Mouse (Mus musculus): ENCODE measurements around the gene Tirap. TPM values are rescaled to one million over a fixed set of nuclear protein-coding genes. Genes with fewer than 3 reads are reported as not detected.

The Tirap gene
- 0.07 and 0.10 TPM in 2 replicates for polyA plus RNA-seq (2012)

DNA sequence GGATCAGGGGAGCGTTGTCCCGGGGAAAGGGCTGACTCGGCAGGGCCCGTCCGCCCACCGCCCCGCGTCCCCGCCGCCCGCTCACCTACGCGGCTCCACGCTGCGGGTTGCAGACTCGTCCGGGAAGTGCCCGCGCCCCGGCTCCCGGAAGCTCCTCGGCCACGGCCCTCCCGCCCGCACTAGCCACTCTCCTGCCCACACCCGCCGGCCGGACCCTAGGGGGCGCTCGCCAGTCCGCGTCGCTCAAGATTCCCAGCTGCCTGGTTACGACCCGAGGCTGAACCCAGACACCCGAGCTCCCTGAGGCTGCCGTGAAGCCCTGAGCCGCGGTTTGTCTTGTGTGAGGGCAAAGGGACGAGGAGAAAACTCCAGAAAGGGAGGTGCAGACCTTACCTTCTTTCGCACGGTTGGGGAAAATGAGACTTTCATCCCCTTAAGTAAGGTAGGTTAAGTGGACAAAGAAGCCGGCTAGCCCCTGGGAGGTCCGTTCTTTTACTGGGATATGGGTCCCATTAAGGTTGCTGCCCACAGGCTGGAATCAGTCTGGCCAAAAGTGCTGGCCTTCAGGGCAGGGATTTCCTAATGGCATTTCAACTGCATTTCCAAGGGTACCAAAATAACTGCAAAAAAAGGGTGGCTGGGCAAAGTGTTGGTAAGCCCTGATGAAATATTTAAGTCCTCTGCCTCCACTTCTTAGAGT is at the start of gene Tirap, which contains the start of gene Srpr:
Tirap (minus strand) TSS at position 520 of the 700 bp plus-strand sequence.
Srpr (plus strand) TSS at position 404 of the 700 bp plus-strand sequence.
- TF ChIP-seq TAL1 (IDR thresholded peaks at IDR 0.05; ENCODE audit: low read length), result no peak
- no peak for TF ChIP-seq GATA1 (IDR thresholded peaks at IDR 0.05; ENCODE audit: low read length)
- Histone ChIP-seq H3K4me3 (replicated peaks) (peak within 1 kb of the TSS; percentile 80), H3K4me1 (ENCODE audit: control insufficient read depth) (peaks cover 55% of the 10 kb centered on the region), H3K27me3 (ENCODE audit: control insufficient read depth) (no peaks in the 10 kb centered on the region), H3K9me3 (ENCODE audit: control insufficient read depth, low read length) (no peaks in the 10 kb centered on the region), H3K36me3 (ENCODE audit: control insufficient read depth) (peaks cover 15% of the 10 kb centered on the region)

DNA sequence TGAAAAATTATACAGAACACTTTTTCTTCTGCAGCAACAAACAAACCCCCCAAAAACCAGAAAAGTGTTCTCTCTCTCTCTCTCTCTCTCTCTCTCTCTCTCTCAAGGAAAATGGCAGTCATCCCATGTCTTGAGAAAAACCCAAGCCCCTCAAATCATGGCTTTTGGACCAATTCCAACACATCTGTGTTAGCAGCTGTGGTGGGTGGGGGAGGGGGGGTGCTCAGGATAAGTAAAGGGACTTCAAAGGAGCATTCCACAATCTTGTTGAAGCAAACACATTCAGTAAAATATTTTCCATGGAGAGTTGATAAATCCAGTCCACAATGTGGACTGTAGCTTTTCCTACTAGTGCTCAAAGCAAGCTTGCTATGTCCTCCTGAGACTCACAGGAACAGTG is 49.4 kb upstream of the Tirap start:
- no peaks in the 10 kb centered on the region for H3K36me3 ChIP-seq (ENCODE audit: control insufficient read depth)
- TF ChIP-seq TAL1 (IDR thresholded peaks at IDR 0.05; ENCODE audit: low read length) (no peak), GATA1 (IDR thresholded peaks at IDR 0.05; ENCODE audit: low read length) (no peak)
- H3K27me3 ChIP-seq (ENCODE audit: control insufficient read depth), result no peaks in the 10 kb centered on the region

DNA sequence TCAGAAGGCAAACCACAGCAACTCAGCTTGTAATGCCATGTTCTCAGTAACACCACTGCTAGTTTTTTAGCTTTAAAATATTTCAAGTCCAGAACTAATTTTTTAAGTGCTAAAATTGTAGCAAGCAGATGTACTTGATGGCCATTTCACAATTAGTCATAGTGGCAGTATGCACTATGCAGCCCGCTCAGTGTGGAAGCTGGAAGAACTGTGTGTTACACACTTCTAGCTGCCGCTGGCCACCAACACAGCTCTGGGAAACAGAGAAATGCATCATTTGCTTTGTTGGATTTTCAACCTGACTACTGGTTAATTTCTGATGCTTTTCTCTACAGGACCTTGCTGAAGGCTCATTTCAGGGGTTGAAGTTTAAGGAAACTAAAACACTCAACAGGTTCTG is 47.3 kb upstream of the Tirap start:
- Histone ChIP-seq H3K36me3 (ENCODE audit: control insufficient read depth) (no peaks in the 10 kb centered on the region), H3K4me1 (ENCODE audit: control insufficient read depth) (no peaks in the 10 kb centered on the region)

More for the DNA sequence above, 49.4 kb upstream of the Tirap start:
- Histone ChIP-seq H3K4me1 (ENCODE audit: control insufficient read depth) (no peaks in the 10 kb centered on the region), H3K4me3 (replicated peaks) (no peak overlapping the region), H3K9me3 (ENCODE audit: control insufficient read depth, low read length) (no peaks in the 10 kb centered on the region)

DNA sequence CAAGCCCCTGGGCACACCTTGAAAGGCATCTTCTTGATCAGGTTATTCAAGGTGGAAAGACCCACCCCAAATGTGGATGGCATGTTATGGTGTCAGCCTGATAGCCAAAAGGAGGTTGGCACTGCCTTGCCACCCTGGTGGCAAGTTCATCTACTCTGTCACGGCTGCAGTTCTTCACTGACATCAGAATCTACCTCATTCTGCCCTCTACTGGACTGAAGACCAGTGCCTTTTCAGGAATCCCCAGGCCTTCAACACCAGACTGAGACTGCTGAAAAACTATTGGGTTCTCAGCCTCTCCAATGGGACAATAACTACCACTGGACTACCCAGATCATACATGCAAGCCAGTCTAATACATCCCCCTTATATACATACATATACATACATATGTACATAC is 39.6 kb upstream of the Tirap start:
- Histone ChIP-seq H3K9me3 (ENCODE audit: control insufficient read depth, low read length) (no peaks in the 10 kb centered on the region), H3K36me3 (ENCODE audit: control insufficient read depth) (peaks cover 3% of the 10 kb centered on the region), H3K4me1 (ENCODE audit: control insufficient read depth) (no peaks in the 10 kb centered on the region), H3K4me3 (replicated peaks) (no peak overlapping the region), H3K27me3 (ENCODE audit: control insufficient read depth) (no peaks in the 10 kb centered on the region)
- no peak for TF ChIP-seq GATA1 (IDR thresholded peaks at IDR 0.05; ENCODE audit: low read length)
- no peak for TF ChIP-seq TAL1 (IDR thresholded peaks at IDR 0.05; ENCODE audit: low read length)

More for the DNA sequence above, 47.3 kb upstream of the Tirap start:
- Histone ChIP-seq H3K9me3 (ENCODE audit: control insufficient read depth, low read length) (no peaks in the 10 kb centered on the region), H3K4me3 (replicated peaks) (no peak overlapping the region), H3K27me3 (ENCODE audit: control insufficient read depth) (no peaks in the 10 kb centered on the region)
- TF ChIP-seq TAL1 (IDR thresholded peaks at IDR 0.05; ENCODE audit: low read length) (no peak), GATA1 (IDR thresholded peaks at IDR 0.05; ENCODE audit: low read length) (no peak)

DNA sequence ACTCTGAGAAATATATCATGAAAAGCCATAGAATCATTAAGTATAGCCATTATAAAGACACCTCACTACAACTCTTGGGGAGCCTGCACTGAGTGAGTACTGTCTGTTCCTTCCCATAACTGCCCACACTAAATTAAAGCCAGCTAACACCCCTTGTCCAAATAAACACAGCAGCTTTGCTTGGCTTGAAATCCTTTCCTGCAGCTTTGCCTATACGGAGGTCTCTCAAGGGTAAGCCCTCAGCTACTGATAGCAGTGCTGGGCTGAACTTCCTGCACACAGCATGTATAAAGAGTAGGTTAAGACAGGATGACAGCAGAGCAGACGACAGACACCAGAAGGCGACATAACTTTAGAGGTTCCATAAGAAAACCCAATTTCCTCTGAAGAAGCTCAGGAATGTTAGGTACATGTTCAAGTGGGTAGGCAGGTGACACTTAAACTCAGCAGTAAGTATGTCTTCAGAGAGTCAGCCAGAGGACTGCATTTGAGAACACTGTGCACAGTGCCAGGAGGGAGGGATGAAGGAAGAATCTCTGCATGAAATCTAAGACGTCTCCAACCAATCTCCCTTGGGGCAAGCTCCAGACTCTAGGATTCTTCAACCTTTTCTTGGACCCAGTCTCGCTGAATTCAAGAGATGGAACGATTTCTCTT is 39.0 kb upstream of the Tirap start:
- no peaks in the 10 kb centered on the region for H3K27me3 ChIP-seq (ENCODE audit: control insufficient read depth)
- no peak overlapping the region for H3K4me3 ChIP-seq (replicated peaks)
- no peaks in the 10 kb centered on the region for H3K9me3 ChIP-seq (ENCODE audit: control insufficient read depth, low read length)
- TF ChIP-seq GATA1 (IDR thresholded peaks at IDR 0.05; ENCODE audit: low read length), result no peak
- TF ChIP-seq TAL1 (IDR thresholded peaks at IDR 0.05; ENCODE audit: low read length), result no peak
- H3K36me3 ChIP-seq (ENCODE audit: control insufficient read depth), result peaks cover 7% of the 10 kb centered on the region
- no peaks in the 10 kb centered on the region for H3K4me1 ChIP-seq (ENCODE audit: control insufficient read depth)

GRCm38 (mm10) chr9:35238371-35238770 is 38.3 kb upstream of the Tirap start:
- Histone ChIP-seq H3K9me3 (ENCODE audit: control insufficient read depth, low read length) (no peaks in the 10 kb centered on the region), H3K27me3 (ENCODE audit: control insufficient read depth) (no peaks in the 10 kb centered on the region), H3K4me1 (ENCODE audit: control insufficient read depth) (no peaks in the 10 kb centered on the region), H3K4me3 (replicated peaks) (no peak overlapping the region), H3K36me3 (ENCODE audit: control insufficient read depth) (peaks cover 12% of the 10 kb centered on the region)
- TF ChIP-seq GATA1 (IDR thresholded peaks at IDR 0.05; ENCODE audit: low read length) (no peak), TAL1 (IDR thresholded peaks at IDR 0.05; ENCODE audit: low read length) (no peak)

DNA sequence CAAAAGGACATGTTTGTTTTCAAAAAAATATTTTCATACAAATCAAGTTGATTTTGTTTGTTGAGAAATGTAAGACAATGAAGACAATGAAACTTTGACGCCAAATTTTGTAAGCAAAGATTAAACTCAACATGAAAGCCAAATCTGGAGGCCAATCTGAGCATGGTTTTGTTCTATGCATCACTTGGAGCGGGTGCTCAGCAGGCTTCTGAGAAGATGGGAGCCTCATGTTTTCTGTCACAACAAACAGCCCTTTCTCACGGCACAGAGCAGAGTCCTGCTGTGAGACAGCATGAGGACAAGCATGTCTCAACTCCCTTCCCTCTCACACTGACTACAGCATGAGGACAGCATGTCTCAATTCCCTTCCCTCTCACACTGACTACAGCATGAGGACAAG is 35.9 kb upstream of the Tirap start:
- Histone ChIP-seq H3K4me1 (ENCODE audit: control insufficient read depth) (no peaks in the 10 kb centered on the region), H3K27me3 (ENCODE audit: control insufficient read depth) (no peaks in the 10 kb centered on the region), H3K9me3 (ENCODE audit: control insufficient read depth, low read length) (no peaks in the 10 kb centered on the region), H3K36me3 (ENCODE audit: control insufficient read depth) (peaks cover 17% of the 10 kb centered on the region), H3K4me3 (replicated peaks) (no peak overlapping the region)
- TF ChIP-seq GATA1 (IDR thresholded peaks at IDR 0.05; ENCODE audit: low read length) (no peak), TAL1 (IDR thresholded peaks at IDR 0.05; ENCODE audit: low read length) (no peak)

DNA sequence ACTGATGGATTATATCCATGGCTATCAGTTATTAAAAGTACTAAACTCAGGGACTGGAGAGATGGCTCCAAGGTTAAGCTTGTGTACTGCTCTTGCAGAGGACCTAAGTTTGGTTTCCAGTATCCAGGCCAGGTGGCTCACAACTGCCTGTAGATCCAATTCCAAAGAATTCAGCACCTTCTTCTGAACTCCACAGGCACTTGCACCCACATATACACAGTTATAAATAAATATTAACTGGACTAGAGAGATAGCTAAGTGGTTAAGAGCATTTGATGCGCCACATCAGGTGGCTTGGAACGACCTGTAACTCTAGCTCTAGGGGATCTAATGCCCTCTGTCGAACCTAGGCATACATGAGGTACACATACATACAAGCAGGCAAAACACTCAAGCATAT is 28.6 kb upstream of the Tirap start:
- H3K4me3 ChIP-seq (replicated peaks), result no peak overlapping the region
- H3K27me3 ChIP-seq (ENCODE audit: control insufficient read depth), result no peaks in the 10 kb centered on the region
- H3K36me3 ChIP-seq (ENCODE audit: control insufficient read depth), result peaks cover 12% of the 10 kb centered on the region
- H3K4me1 ChIP-seq (ENCODE audit: control insufficient read depth), result no peaks in the 10 kb centered on the region
- no peak for TF ChIP-seq TAL1 (IDR thresholded peaks at IDR 0.05; ENCODE audit: low read length)
- no peak for TF ChIP-seq GATA1 (IDR thresholded peaks at IDR 0.05; ENCODE audit: low read length)
- H3K9me3 ChIP-seq (ENCODE audit: control insufficient read depth, low read length), result no peaks in the 10 kb centered on the region

- Histone ChIP-seq H3K27me3 (ENCODE audit: control insufficient read depth) (no peaks in the 10 kb centered on the region), H3K9me3 (ENCODE audit: control insufficient read depth, low read length) (no peaks in the 10 kb centered on the region), H3K36me3 (ENCODE audit: control insufficient read depth) (peaks cover 34% of the 10 kb centered on the region), H3K4me1 (ENCODE audit: control insufficient read depth) (no peaks in the 10 kb centered on the region), H3K4me3 (replicated peaks) (no peak overlapping the region)
- no peak for TF ChIP-seq TAL1 (IDR thresholded peaks at IDR 0.05; ENCODE audit: low read length)
- TF ChIP-seq GATA1 (IDR thresholded peaks at IDR 0.05; ENCODE audit: low read length), result no peak
These were observed 23.4 kb upstream of the Tirap start for GRCm38 (mm10) chr9:35223466-35223865.
